Mouse (Mus musculus) limb, embryonic 11.5 days (tissue): Measurements from ENCODE around the gene Tyk2. TPM values are rescaled to one million over a fixed set of nuclear protein-coding genes. Genes with fewer than 3 reads are reported as not detected.

Experiments
- ATAC-seq: fragments of 200-750 bp; cut with Nextera tagmentation; 2 replicates; pipeline ENCODE4 v1.8.0; 2017; ENCODE audit warnings: low read depth; ENCODE audit not compliant: insufficient number of reproducible peaks, low FRiP score, low TSS enrichment
- DNase-seq: peaks from one replicate; pipeline ENCODE4 v3.0.0-alpha.2; 2015; ENCODE audit warnings: low spot score
- H3K27ac ChIP-seq: fragments of 300-500 bp; sonication (generic); replicated peaks from 2 replicates; pipeline ENCODE4 v1.5.1; 2014; ENCODE audit warnings: low read depth, mild to moderate bottlenecking, low read length
- H3K27me3 ChIP-seq: fragments of 300-500 bp; sonication (generic); 2 replicates; pipeline ENCODE4 v1.6.1; 2014; ENCODE audit warnings: mild to moderate bottlenecking, low read length, mixed read lengths; ENCODE audit not compliant: control insufficient read depth, insufficient read depth
- H3K36me3 ChIP-seq: fragments of 300-500 bp; sonication (generic); 2 replicates; pipeline ENCODE4 v1.6.1; 2014; ENCODE audit warnings: mild to moderate bottlenecking, low read length, moderate library complexity, mixed read lengths; ENCODE audit not compliant: control insufficient read depth, insufficient read depth
- H3K4me1 ChIP-seq: fragments of 300-500 bp; sonication (generic); 2 replicates; pipeline ENCODE4 v1.6.1; 2014; ENCODE audit warnings: low read length, mixed read lengths; ENCODE audit not compliant: control insufficient read depth, insufficient read depth
- H3K4me2 ChIP-seq: fragments of 300-500 bp; sonication (generic); 2 replicates; pipeline ENCODE4 v1.6.1; 2014; ENCODE audit warnings: low read depth, mild to moderate bottlenecking, moderate library complexity; ENCODE audit not compliant: severe bottlenecking
- H3K4me3 ChIP-seq: fragments of 300-500 bp; sonication (generic); 2 replicates; pipeline ENCODE4 v1.5.1; 2014; ENCODE audit warnings: low read depth, low read length
- H3K9ac ChIP-seq: fragments of 300-500 bp; sonication (generic); 2 replicates; pipeline ENCODE4 v1.6.1; 2014; ENCODE audit warnings: mild to moderate bottlenecking, low read length
- H3K9me3 ChIP-seq: fragments of 300-500 bp; sonication (generic); 2 replicates; pipeline ENCODE4 v1.6.1; 2016; ENCODE audit warnings: low read length; ENCODE audit not compliant: control insufficient read depth
- WGBS: fragments of 180-500 bp; shearing (Covaris S2); extraction: QIAGEN DNeasy Blood & Tissue Kit; methylation state at CpG from one replicate; pipeline ENCODE4 v1.1.7; 2014; 5-methylcytosine and 5-hydroxymethylcytosine counted together
- microRNA-seq: library from miRNA; unstranded; fragments of <30 nt; microRNA quantifications from one replicate; pipeline ENCODE4, GENCODE M21; 2016
- polyA plus RNA-seq: library from polyadenylated mRNA; unstranded; fragments of >200 nt; fragmentation: Nextera tagmentation; extraction: Ambion mirVana; gene quantifications from 2 replicates; pipeline ENCODE4 v1.2.1, GENCODE M21; 2014

Gene Tyk2
- polyA plus RNA-seq, 1 experiment from 2014 or later = 8.1 TPM

DNA sequence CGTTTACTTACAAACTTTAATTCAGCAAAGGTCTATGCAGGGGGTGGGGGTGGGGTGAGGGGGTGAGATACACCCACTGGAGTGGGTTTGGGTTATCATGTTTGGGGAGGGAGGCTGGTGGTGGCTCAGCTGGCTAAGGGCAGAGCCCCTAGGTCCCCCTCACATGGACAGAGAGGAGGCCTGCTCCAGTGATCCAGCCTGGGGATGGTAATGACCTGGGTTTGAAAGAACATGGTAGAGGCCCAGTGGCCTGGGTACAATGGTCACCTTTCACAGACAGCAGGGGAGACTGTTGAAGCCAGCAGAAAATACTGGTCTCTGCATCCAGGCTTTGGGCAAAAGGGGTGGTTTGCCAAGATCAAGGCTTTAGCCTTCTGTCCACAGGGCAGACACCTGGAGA lies 56.9 kb downstream of the Tyk2 start:
- Histone ChIP-seq H3K36me3 (peaks cover 29% of the 10 kb centered on the region), H3K4me1 (peaks cover 4% of the 10 kb centered on the region; the same call in 1 of the 2 replicates), H3K4me2 (no peak overlapping the region), H3K27me3 (no peaks in the 10 kb centered on the region), H3K9me3 (no peaks in the 10 kb centered on the region), H3K9ac (no peak overlapping the region; the same call in 1 of the 2 replicates), H3K27ac (no peak overlapping the region), H3K4me3 (no peak overlapping the region)
- no peak for ATAC-seq
- no peak for DNase-seq
- 87% methylated on average over 1 of the region's 1 CpGs for WGBS

DNA sequence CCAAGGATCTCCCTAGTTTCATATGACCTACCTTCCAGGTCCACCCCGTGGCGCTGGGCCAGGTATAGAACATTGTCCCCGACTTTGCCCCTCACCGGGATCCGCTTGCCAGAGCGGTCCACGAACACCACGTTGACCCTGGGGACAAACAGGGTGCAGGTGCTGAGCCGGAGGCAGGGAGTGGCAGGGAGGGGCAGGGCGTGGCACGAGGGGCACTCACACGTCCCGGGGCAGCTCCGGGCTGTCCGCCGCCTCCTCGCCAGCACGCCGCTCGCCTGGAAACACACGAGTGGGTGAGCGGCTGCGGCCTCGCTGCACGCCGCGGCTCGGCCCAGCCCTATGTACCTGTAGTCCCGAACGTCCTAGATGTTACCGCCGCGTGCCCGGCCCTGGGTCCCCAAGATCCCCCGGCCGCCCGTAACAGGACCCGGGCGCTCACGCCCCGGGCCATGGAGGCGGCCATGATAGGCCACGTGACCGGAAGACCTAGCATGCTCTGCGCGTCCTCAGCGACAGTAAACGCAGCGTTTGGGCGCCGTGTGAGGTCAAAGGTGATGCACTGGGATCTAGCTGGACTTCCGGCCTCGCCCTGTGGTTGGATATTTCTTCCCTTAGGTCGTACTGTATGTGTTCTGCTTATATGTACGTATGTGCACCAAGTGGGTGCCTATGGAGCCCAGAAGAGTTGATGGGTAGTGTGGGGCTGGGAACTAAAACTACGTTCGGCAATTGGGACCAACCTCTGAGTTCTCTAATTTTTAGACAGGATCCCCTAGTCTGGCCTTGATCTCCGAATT lies 57.8 kb downstream of the Tyk2 start, which contains the start of the genes Gm49373 and Fdx1l:
Gm49373 (minus strand) TSS at position 53 of the 797 bp plus-strand sequence.
Fdx1l (minus strand) TSS at position 571 of the 797 bp plus-strand sequence.
- H3K4me2 ChIP-seq = peak within 1 kb of the TSS; percentile 70
- H3K27ac ChIP-seq = peak within 1 kb of the TSS; percentile 8; the same call in 1 of the 2 replicates
- ATAC-seq (peak; percentile 87), DNase-seq (peak; percentile 91)
- H3K27me3 ChIP-seq = no peaks in the 10 kb centered on the region
- peak within 1 kb of the TSS; percentile 86 for H3K4me3 ChIP-seq
- peak within 1 kb of the TSS; percentile 92 for H3K9ac ChIP-seq
- peaks cover 20% of the 10 kb centered on the region for H3K36me3 ChIP-seq
- WGBS = 3% methylated on average over 56 of the region's 58 CpGs
- H3K9me3 ChIP-seq = no peaks in the 10 kb centered on the region
- peaks cover 4% of the 10 kb centered on the region; the same call in 1 of the 2 replicates for H3K4me1 ChIP-seq

DNA sequence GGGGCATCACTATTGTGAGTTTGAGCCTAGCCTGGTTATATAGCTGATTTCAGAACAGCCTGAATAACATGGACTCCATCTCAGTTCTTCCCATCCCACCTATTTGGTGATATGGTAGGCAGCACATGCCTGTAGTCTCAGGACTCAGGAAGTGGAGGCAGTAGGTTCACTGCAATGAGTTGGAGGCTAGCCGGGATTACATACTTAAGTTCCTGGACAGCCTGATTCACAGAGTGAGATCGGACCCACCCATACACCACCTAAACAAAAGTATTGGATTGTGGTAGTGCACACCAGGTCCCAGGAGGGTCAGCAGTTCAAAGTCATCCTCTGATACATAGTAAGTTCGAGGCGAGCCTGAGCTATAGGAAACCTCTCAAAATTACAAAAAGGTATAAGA lies 58.4 kb downstream of the Tyk2 start:
- Histone ChIP-seq H3K4me2 (peak overlapping the region; percentile 70), H3K9me3 (no peaks in the 10 kb centered on the region), H3K27ac (no peak overlapping the region), H3K27me3 (no peaks in the 10 kb centered on the region), H3K4me3 (peak overlapping the region; percentile 86), H3K4me1 (peaks cover 4% of the 10 kb centered on the region; the same call in 1 of the 2 replicates), H3K9ac (peak overlapping the region; percentile 92), H3K36me3 (peaks cover 22% of the 10 kb centered on the region)
- DNase-seq (no peak), ATAC-seq (peak; percentile 7)
- WGBS = 21% methylated on average over 4 of the region's 4 CpGs

DNA sequence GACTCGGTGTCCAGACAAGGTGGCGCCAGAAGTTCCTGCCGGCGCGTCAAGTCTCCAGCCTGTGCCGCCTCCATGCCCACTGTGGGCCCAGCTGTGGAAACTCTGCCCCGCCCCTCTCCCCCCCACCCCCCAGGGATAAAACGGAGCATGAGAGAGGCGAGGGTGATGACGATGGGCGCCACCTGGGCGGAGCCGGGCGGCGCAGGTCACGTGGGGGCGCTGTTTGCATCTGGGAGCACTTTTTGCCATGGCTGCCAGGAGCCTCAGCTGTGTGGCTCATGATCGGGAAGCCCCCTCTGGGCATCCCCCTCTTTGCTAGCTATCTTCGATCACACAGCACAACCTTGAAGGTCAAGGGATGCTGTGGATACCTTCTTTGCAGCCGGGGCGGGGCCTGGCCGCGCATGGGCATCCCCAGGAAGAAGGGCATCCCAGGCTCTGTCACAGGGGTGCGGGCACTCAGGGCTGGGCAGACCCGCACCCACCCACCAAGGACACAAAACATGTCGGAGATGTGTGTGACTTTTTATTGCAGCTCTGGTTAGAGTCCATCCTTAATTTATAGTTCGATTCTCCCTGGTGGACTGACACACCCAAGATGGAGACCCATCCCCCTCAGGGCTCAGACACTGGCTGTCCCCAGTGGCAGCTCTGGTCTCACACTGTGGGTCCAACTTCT lies 63.9 kb downstream of the Tyk2 start, which contains the start of gene Zglp1:
Zglp1 (minus strand) TSS at position 88 of the 679 bp plus-strand sequence.
- H3K9me3 ChIP-seq = no peaks in the 10 kb centered on the region
- peaks cover 13% of the 10 kb centered on the region; the same call in 1 of the 2 replicates for H3K36me3 ChIP-seq
- ATAC-seq (no peak), DNase-seq (no peak)
- H3K4me3 ChIP-seq = no peak within 1 kb of the TSS
- no peaks in the 10 kb centered on the region for H3K27me3 ChIP-seq
- no peak within 1 kb of the TSS for H3K27ac ChIP-seq
- H3K4me2 ChIP-seq = no peak within 1 kb of the TSS
- 84% methylated on average over 26 of the region's 27 CpGs for WGBS
- H3K9ac ChIP-seq = no peak within 1 kb of the TSS
- H3K4me1 ChIP-seq = no peaks in the 10 kb centered on the region

DNA sequence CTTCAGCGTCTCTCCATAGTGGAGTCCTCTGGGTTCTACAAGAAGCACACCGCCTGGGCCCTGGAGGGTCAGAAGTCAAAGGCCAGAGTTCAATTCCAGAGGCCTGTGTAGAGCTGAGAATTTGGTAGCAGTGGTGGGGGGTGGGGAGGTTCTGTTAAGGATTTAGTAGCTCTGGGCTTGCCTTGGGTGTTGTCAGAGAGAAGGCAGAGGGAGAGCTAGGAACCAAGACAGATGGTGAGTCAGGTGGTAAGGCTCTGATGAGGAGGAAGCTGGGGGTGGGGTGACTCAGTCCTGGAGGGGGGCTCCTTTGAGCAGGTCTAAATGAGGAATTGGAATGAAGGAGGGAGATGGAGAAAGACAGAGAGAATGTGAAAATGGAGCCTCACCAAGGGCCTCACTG lies 68.1 kb downstream of the Tyk2 start:
- Histone ChIP-seq H3K9ac (no peak overlapping the region), H3K4me3 (no peak overlapping the region), H3K9me3 (no peaks in the 10 kb centered on the region), H3K36me3 (peaks cover 8% of the 10 kb centered on the region; the same call in 1 of the 2 replicates), H3K4me2 (no peak overlapping the region), H3K4me1 (no peaks in the 10 kb centered on the region), H3K27ac (no peak overlapping the region), H3K27me3 (no peaks in the 10 kb centered on the region)
- no peak for ATAC-seq
- DNase-seq = no peak
- 86% methylated on average over 2 of the region's 2 CpGs for WGBS

Small RNA genes within 50 kb of the gene (microRNA-seq; reads per million reads assigned to microRNA genes)
- 2.7 reads per million for gene Mir7082

Other genes with a start within 250 kb of the Tyk2 start
- 83.9 and 87.3 TPM in 2 replicates for gene Ppan, start 243.1 kb downstream of the Tyk2 start, polyA plus RNA-seq
- gene Eif3g, start 232.6 kb downstream of the Tyk2 start, polyA plus RNA-seq = 377 and 383 TPM in 2 replicates
- 95.7 and 95.8 TPM in 2 replicates for gene Dnmt1, start 171.4 kb downstream of the Tyk2 start, polyA plus RNA-seq
- 46.5 and 52.8 TPM in 2 replicates for gene S1pr2, start 154.5 kb downstream of the Tyk2 start, polyA plus RNA-seq
- gene Mrpl4, start 128.5 kb downstream of the Tyk2 start, polyA plus RNA-seq = 163 and 169 TPM in 2 replicates
- 5.5 and 8.3 TPM in 2 replicates for gene Icam1, start 115.3 kb downstream of the Tyk2 start, polyA plus RNA-seq
- 3.6 and 5.3 TPM in 2 replicates for gene Icam4, start 101.9 kb downstream of the Tyk2 start, polyA plus RNA-seq
- gene Icam5, start 99.2 kb downstream of the Tyk2 start, polyA plus RNA-seq = not detected in 2 replicates
- gene Zglp1, start 64.2 kb downstream of the Tyk2 start, polyA plus RNA-seq = 1.4 and 2.4 TPM in 2 replicates
- 0.27 and 0.52 TPM in 2 replicates for gene Gm49373, start 58.1 kb downstream of the Tyk2 start, polyA plus RNA-seq
- 57.5 and 60.1 TPM in 2 replicates for gene Fdx1l, start 57.6 kb downstream of the Tyk2 start, polyA plus RNA-seq
- 4.1 TPM in 2 replicates for gene Gm38431, start 39.2 kb downstream of the Tyk2 start, polyA plus RNA-seq
- 99.1 and 104 TPM in 2 replicates for gene Raver1, start 39.2 kb downstream of the Tyk2 start, polyA plus RNA-seq
- 407 and 424 TPM in 2 replicates for gene Cdc37, start 18.7 kb upstream of the Tyk2 start, polyA plus RNA-seq
- gene Pde4a, start 34.5 kb upstream of the Tyk2 start, polyA plus RNA-seq = 3.3 and 5.3 TPM in 2 replicates
- gene Keap1, start 108.1 kb upstream of the Tyk2 start, polyA plus RNA-seq = 31.1 and 35.2 TPM in 2 replicates
- 0.38 and 0.39 TPM in 2 replicates for gene S1pr5, start 117.2 kb upstream of the Tyk2 start, polyA plus RNA-seq
- gene Atg4d, start 134.1 kb upstream of the Tyk2 start, polyA plus RNA-seq = 29.5 and 31.9 TPM in 2 replicates
- 14.1 and 16.2 TPM in 2 replicates for gene Kri1, start 156.7 kb upstream of the Tyk2 start, polyA plus RNA-seq
- 40.6 and 42.7 TPM in 2 replicates for gene Cdkn2d, start 160.2 kb upstream of the Tyk2 start, polyA plus RNA-seq
- 8.0 and 8.2 TPM in 2 replicates for gene Ap1m2, start 181.1 kb upstream of the Tyk2 start, polyA plus RNA-seq
- gene Slc44a2, start 189.5 kb upstream of the Tyk2 start, polyA plus RNA-seq = 79.9 and 84.5 TPM in 2 replicates
- 268 and 285 TPM in 2 replicates for gene Ilf3, start 236.6 kb upstream of the Tyk2 start, polyA plus RNA-seq